Mouse (Mus musculus) thymus, adult 2 months (tissue): ENCODE measurements around the gene Anapc5.

Source experiments
- CTCF ChIP-seq: fragments of 200-500 bp; IDR thresholded peaks from 2 replicates; pipeline ENCODE4 v1.5.1; 2012; ENCODE audit warnings: mild to moderate bottlenecking, control low read depth, low read length, moderate library complexity, borderline replicate concordance; ENCODE audit not compliant: control insufficient read depth, poor library complexity, insufficient read depth; ENCODE audit errors: extremely low read depth
- POLR2A ChIP-seq: fragments of 200-500 bp; IDR thresholded peaks from 2 replicates; pipeline ENCODE4 v1.6.1; 2012; ENCODE audit warnings: mild to moderate bottlenecking, low read length, control low read depth, moderate library complexity; ENCODE audit not compliant: control insufficient read depth, poor library complexity, insufficient read depth; ENCODE audit errors: extremely low read depth

DNA sequence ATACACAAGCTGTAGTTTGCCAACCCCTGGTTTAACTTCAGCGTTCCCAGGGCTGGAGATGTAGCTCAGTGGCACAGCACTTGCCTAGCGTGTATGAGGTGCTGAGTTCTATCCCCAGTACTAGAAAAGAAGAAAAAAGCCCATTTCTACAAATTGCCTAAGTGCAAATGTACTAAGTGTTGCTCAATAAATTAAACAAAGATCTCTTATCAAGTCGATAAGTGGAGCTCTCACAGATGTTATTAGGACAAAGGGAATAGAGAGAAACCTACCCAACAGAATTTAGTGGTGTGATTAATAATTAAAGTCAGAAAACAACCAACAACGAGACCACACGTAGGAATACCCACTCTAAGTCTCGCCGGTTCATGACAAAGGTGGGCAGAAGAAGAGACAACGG lies 19.5 kb downstream of the Anapc5 start:
- no peak for TF ChIP-seq POLR2A
- no peak for TF ChIP-seq CTCF
